Mouse (Mus musculus): ENCODE data around the gene Specc1l. TPM values are rescaled to one million over a fixed set of nuclear protein-coding genes. Genes with fewer than 3 reads are reported as not detected.
"Not testable (repeated sequence)": the region's sequence is repeated elsewhere in the genome, so short reads cannot be mapped to it uniquely, and the experiment has no call there.

Specc1l gene
- polyA plus RNA-seq, 1 experiment from 2014 or later = 26.7 TPM

DNA sequence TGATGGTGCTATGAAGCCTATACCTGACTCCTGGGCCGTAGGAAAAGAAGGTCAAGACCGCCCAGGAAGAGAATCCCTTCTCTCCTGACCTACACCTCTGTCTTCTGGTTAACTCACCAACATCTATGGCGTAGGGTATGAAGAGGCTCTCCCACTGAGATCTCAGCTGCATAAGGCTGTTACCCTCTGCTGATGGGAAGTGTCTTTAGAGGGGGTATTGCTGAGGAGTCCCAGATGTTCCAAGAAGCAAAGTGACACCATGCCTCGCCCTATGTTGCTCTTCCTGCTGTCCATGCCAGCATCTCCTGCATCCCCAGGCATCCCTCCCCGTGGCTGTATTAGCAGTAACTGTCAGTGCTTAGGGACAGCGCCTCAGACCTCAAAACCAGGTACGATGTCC is 127.5 kb downstream of the Specc1l start:
- Histone ChIP-seq H3K4me2 (no peak overlapping the region), H3K4me3 (replicated peaks) (no peak overlapping the region), H3K4me1 (no peaks in the 10 kb centered on the region), H3K27me3 (replicated peaks) (no peaks in the 10 kb centered on the region), H3K36me3 (no peaks in the 10 kb centered on the region), H3K9ac (no peak overlapping the region), H3K9me3 (no peaks in the 10 kb centered on the region), H3K27ac (no peak overlapping the region)
- no peak for ATAC-seq (ENCODE audit: insufficient read depth, low FRiP score, low read depth)
- 80% methylated on average over 7 of the region's 7 CpGs for WGBS

DNA sequence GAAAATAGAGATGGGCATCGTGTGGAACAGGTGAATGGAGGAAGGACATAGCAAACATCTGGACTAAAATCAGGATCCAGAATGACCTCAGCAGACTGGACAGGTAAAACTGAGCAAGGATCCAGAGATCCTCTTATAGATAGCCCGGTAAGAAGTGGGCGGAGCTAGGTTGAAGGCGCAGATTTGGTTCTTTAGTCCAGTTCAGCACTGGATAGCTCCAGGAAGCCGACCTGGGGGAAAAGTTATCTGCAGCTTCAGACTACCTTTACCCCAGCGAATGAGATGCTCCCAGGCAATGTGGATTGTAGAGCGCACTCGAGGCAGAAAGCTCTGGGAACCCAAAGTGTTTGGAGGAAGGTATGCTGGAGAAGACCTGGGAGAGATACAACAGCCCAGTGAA is 130.1 kb downstream of the Specc1l start:
- ATAC-seq (ENCODE audit: insufficient read depth, low FRiP score, low read depth) = no peak
- no peaks in the 10 kb centered on the region for H3K27me3 ChIP-seq (replicated peaks)
- WGBS = 30% methylated on average over 8 of the region's 8 CpGs

DNA sequence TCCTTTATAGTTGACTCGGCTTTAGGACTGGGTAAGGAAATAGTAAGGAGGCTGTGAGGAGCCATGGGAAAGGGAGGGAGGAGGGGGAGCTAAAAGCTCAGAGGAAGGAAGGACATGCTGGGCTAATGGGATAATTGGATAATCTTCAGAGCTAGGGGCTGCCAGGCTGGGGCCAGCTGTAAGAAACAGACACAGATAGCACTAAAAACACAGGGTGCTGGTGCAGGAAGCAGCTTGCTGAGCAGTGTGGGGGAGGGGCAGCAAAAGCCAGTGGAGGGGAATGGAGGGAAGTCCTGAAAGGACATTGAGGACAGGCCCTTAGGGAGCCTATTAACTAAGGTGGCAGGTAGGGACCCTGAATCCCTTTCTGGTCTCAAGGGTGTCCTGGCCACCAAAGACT is 132.7 kb downstream of the Specc1l start:
- H3K9ac ChIP-seq; ATAC-seq (ENCODE audit: insufficient read depth, low FRiP score, low read depth); H3K27me3 ChIP-seq (replicated peaks); H3K9me3 ChIP-seq; H3K4me1 ChIP-seq; H3K4me2 ChIP-seq; H3K36me3 ChIP-seq; H3K4me3 ChIP-seq (replicated peaks); H3K27ac ChIP-seq: not testable (repeated sequence)
- 47% methylated on average over 1 of the region's 1 CpGs for WGBS

More for the DNA sequence above, 130.1 kb downstream of the Specc1l start:
- H3K27ac ChIP-seq = no peak overlapping the region
- H3K9ac ChIP-seq = no peak overlapping the region
- no peak overlapping the region for H3K4me2 ChIP-seq
- no peaks in the 10 kb centered on the region for H3K36me3 ChIP-seq
- H3K4me3 ChIP-seq (replicated peaks) = no peak overlapping the region
- H3K4me1 ChIP-seq = no peaks in the 10 kb centered on the region
- H3K9me3 ChIP-seq = no peaks in the 10 kb centered on the region

DNA sequence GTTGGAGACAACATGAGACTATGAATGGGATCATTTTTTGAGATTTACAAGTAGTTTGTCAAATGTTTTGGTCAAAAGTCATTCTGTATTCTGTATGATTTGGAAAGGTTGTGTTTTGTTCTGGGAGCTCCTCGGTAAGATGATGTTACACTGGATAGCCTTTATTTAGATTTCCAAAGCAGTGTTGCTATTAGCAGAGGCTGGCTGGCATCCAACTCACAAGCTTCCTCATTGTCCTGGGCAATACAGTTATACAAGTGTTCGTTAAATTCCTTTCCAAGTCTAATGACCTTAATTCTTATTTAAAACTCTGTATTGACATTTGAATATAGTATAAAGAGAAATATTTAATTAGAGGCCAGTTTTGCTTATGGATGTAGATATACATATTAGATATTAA is 133.4 kb downstream of the Specc1l start:
- 41% methylated on average over 2 of the region's 2 CpGs for WGBS
- no peak overlapping the region for H3K27ac ChIP-seq
- H3K9me3 ChIP-seq = no peaks in the 10 kb centered on the region
- H3K4me1 ChIP-seq = no peaks in the 10 kb centered on the region
- no peak overlapping the region for H3K4me3 ChIP-seq (replicated peaks)
- H3K36me3 ChIP-seq = no peaks in the 10 kb centered on the region
- H3K9ac ChIP-seq = no peak overlapping the region
- no peak for ATAC-seq (ENCODE audit: insufficient read depth, low FRiP score, low read depth)
- no peak overlapping the region for H3K4me2 ChIP-seq
- H3K27me3 ChIP-seq (replicated peaks) = no peaks in the 10 kb centered on the region

DNA sequence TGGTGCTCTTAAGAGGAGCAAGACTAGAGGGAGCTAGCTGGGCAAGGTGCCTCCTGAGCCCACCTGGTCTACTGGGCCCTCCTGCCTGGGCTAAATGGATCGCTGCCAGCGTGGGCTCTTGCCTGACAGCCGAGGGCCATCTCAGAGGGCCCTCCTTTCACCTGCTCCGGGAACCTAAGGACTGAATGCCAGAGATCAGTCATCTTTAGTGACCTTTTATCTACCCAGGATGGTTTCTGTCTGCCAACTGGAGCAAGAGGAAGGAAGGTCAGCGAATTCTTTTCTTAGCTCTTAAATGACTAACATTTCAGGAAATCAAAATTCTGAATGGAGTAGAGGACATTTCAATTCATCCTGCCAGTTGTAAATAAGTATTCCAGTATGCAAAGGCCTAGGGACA is 138.7 kb downstream of the Specc1l start:
- 79% methylated on average over 5 of the region's 5 CpGs for WGBS
- Histone ChIP-seq H3K9me3 (no peaks in the 10 kb centered on the region), H3K27me3 (replicated peaks) (no peaks in the 10 kb centered on the region), H3K4me3 (replicated peaks) (no peak overlapping the region), H3K4me1 (no peaks in the 10 kb centered on the region), H3K27ac (no peak overlapping the region), H3K36me3 (no peaks in the 10 kb centered on the region), H3K4me2 (no peak overlapping the region), H3K9ac (no peak overlapping the region)
- no peak for ATAC-seq (ENCODE audit: insufficient read depth, low FRiP score, low read depth)

DNA sequence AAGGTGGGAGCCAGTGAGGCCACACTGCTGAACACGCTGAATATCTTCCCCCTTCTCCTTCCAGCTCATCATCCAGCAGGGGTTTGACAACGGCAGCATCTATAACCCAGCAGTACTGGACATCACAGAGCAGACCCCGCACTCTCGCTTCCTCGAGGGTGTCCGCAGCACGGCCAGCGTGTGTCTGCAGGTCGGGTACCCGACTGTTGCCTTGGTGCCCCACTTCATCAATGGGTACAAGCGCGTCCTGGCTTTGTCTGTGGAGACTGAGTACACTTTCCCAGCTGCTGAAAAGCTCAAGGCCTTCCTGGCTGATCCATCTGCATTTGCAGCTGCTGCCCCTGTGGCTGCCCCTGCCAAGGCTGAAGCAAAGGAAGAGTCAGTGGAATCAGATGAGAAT is 140.7 kb downstream of the Specc1l start:
- H3K36me3 ChIP-seq = no peaks in the 10 kb centered on the region
- 91% methylated on average over 12 of the region's 12 CpGs for WGBS
- ATAC-seq (ENCODE audit: insufficient read depth, low FRiP score, low read depth) = no peak
- no peak overlapping the region for H3K4me2 ChIP-seq
- no peaks in the 10 kb centered on the region for H3K27me3 ChIP-seq (replicated peaks)
- H3K9me3 ChIP-seq = no peaks in the 10 kb centered on the region
- no peak overlapping the region for H3K27ac ChIP-seq
- no peak overlapping the region for H3K9ac ChIP-seq
- H3K4me3 ChIP-seq (replicated peaks) = no peak overlapping the region
- H3K4me1 ChIP-seq = no peaks in the 10 kb centered on the region

DNA sequence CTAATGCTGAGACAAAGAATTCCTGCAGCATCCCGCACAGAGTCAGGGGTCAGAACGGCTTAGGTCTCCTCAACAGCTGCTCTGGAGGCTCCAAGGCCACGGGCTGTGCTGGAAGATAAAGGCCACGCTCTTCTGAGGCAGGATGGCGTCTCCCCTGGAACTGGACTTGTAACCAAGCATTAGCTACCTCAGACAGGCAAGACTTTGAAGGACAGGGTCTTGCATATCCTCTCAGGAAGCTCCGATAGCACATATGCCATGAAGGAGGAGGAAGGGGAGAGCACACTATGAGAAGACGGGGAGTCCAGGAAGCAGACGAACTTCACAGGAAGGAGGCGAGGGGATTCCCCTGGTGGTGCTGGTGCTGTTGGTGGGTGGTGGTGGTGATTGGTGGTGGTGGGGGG is 142.0 kb downstream of the Specc1l start:
- H3K9me3 ChIP-seq; H3K4me2 ChIP-seq; H3K36me3 ChIP-seq; H3K4me1 ChIP-seq; H3K27ac ChIP-seq; ATAC-seq (ENCODE audit: insufficient read depth, low FRiP score, low read depth); H3K4me3 ChIP-seq (replicated peaks); H3K9ac ChIP-seq; H3K27me3 ChIP-seq (replicated peaks): not testable (repeated sequence)
- 48% methylated on average over 9 of the region's 9 CpGs for WGBS

DNA sequence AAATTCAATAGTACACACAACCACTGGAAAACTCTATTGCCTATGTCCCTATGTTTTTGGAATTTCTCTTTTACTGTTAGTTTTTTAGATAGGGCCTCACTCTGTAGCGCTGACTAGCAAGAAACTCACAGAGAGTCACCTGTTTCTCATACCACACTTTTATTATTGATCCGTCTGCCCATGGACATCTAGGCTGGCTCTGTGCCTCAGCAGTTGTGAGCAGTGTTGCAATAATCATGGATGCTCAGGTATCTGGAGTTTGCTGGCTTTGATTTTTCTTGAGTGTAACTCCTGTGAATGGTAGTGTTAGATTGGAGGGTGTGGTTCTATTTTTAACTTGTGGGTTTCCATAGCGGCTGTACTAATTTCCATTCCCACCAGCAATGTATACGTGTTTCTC is 143.5 kb downstream of the Specc1l start:
- 60% methylated on average over 4 of the region's 4 CpGs for whole genome bisulfite sequencing
- Histone ChIP-seq H3K27ac (no peak overlapping the region), H3K9ac (no peak overlapping the region), H3K4me3 (replicated peaks) (no peak overlapping the region), H3K36me3 (no peaks in the 10 kb centered on the region), H3K27me3 (replicated peaks) (no peaks in the 10 kb centered on the region), H3K4me2 (no peak overlapping the region), H3K9me3 (no peaks in the 10 kb centered on the region), H3K4me1 (no peaks in the 10 kb centered on the region)
- ATAC-seq (ENCODE audit: insufficient read depth, low FRiP score, low read depth) = no peak

Other genes with a start within 250 kb of the Specc1l start
- gene Gnaz, start 244.9 kb upstream of the Specc1l start, polyA plus RNA-seq (2015; fragmentation: Nextera tagmentation; extraction: Ambion mirVana) = 5.6 and 5.7 TPM in 2 replicates
- not detected in 2 replicates for gene Rsph14, start 179.5 kb upstream of the Specc1l start, polyA plus RNA-seq (2015; fragmentation: Nextera tagmentation; extraction: Ambion mirVana)
- gene Rab36, start 175.0 kb upstream of the Specc1l start, polyA plus RNA-seq (2015; fragmentation: Nextera tagmentation; extraction: Ambion mirVana) = 6.9 and 7.6 TPM in 2 replicates
- 7.5 and 8.9 TPM in 2 replicates for gene Bcr, start 151.5 kb upstream of the Specc1l start, polyA plus RNA-seq (2015; fragmentation: Nextera tagmentation; extraction: Ambion mirVana)
- 2.6 and 2.9 TPM in 2 replicates for gene Adora2a, start 104.8 kb downstream of the Specc1l start, polyA plus RNA-seq (2015; fragmentation: Nextera tagmentation; extraction: Ambion mirVana)
- 4.3 TPM in 2 replicates for gene Upb1, start 189.0 kb downstream of the Specc1l start, polyA plus RNA-seq (2015; fragmentation: Nextera tagmentation; extraction: Ambion mirVana)

All from stomach, embryonic 15.5 days (tissue).